Mouse (Mus musculus): ENCODE measurements around the gene C330021F23Rik. TPM values are rescaled to one million over a fixed set of nuclear protein-coding genes. Genes with fewer than 3 reads are reported as not detected.
A peak's percentile ranks its signal among the peaks of the same experiment; 100 is the strongest.

The C330021F23Rik gene
- 5.0 and 5.1 TPM in 2 replicates for polyA plus RNA-seq (2015; fragmentation: Nextera tagmentation; extraction: Ambion mirVana)

- no peaks in the 10 kb centered on the region; the same call in 1 of the 2 replicates for H3K4me1 ChIP-seq (replicated peaks)
- H3K9ac ChIP-seq, result peak within 1 kb of the TSS; percentile 26; the same call in 1 of the 2 replicates
- no peaks in the 10 kb centered on the region for H3K9me3 ChIP-seq
- peak within 1 kb of the TSS; percentile 36; the same call in 1 of the 2 replicates for H3K27ac ChIP-seq
- ATAC-seq, result peak; percentile 87
- peak within 1 kb of the TSS; percentile 48 for H3K4me2 ChIP-seq (replicated peaks)
- no peaks in the 10 kb centered on the region for H3K27me3 ChIP-seq (replicated peaks)
- H3K36me3 ChIP-seq, result no peaks in the 10 kb centered on the region
- 4% methylated on average over 12 of the region's 12 CpGs for WGBS
- peak within 1 kb of the TSS; percentile 25 for H3K4me3 ChIP-seq (replicated peaks)
Observed at GRCm38 (mm10) chr8:3567641-3568371, at the start of gene C330021F23Rik. Gene C330021F23Rik, plus strand, starts transcription at chr8:3567990.

GRCm38 (mm10) chr8:3522007-3522697 is 45.6 kb upstream of the C330021F23Rik start:
- 86% methylated on average over 13 of the region's 13 CpGs for WGBS
- H3K9me3 ChIP-seq, result no peaks in the 10 kb centered on the region
- ATAC-seq, result peak; percentile 68; the same call in 1 of the 2 replicates
- no peak overlapping the region for H3K4me3 ChIP-seq (replicated peaks)
- no peak overlapping the region for H3K4me2 ChIP-seq (replicated peaks)
- H3K36me3 ChIP-seq, result peaks cover 18% of the 10 kb centered on the region
- no peak overlapping the region for H3K9ac ChIP-seq
- H3K27ac ChIP-seq, result no peak overlapping the region
- no peaks in the 10 kb centered on the region; the same call in 1 of the 2 replicates for H3K4me1 ChIP-seq (replicated peaks)
- H3K27me3 ChIP-seq (replicated peaks), result no peaks in the 10 kb centered on the region

- H3K36me3 ChIP-seq, result peaks cover 9% of the 10 kb centered on the region; the same call in 1 of the 2 replicates
- no peaks in the 10 kb centered on the region for H3K9me3 ChIP-seq
- H3K4me3 ChIP-seq (replicated peaks), result no peak overlapping the region
- H3K9ac ChIP-seq, result no peak overlapping the region
- ATAC-seq, result no peak
- no peak overlapping the region for H3K4me2 ChIP-seq (replicated peaks)
- H3K27me3 ChIP-seq (replicated peaks), result no peaks in the 10 kb centered on the region
- H3K4me1 ChIP-seq (replicated peaks), result no peaks in the 10 kb centered on the region
- no peak overlapping the region for H3K27ac ChIP-seq
- 93% methylated on average over 5 of the region's 5 CpGs for WGBS
Observed at GRCm38 (mm10) chr8:3530816-3531215, 37.0 kb upstream of the C330021F23Rik start.

GRCm38 (mm10) chr8:3531936-3532335 is 35.9 kb upstream of the C330021F23Rik start:
- H3K9me3 ChIP-seq, result no peaks in the 10 kb centered on the region
- H3K27ac ChIP-seq, result no peak overlapping the region
- no peaks in the 10 kb centered on the region for H3K27me3 ChIP-seq (replicated peaks)
- H3K4me3 ChIP-seq (replicated peaks), result no peak overlapping the region
- H3K4me2 ChIP-seq (replicated peaks), result no peak overlapping the region
- no peaks in the 10 kb centered on the region for H3K4me1 ChIP-seq (replicated peaks)
- ATAC-seq, result no peak
- peaks cover 9% of the 10 kb centered on the region; the same call in 1 of the 2 replicates for H3K36me3 ChIP-seq
- 95% methylated on average over 18 of the region's 18 CpGs for WGBS
- no peak overlapping the region for H3K9ac ChIP-seq

GRCm38 (mm10) chr8:3536053-3536841 is 31.5 kb upstream of the C330021F23Rik start:
- Histone ChIP-seq H3K36me3 (peaks cover 28% of the 10 kb centered on the region), H3K4me3 (replicated peaks) (no peak overlapping the region), H3K9ac (no peak overlapping the region), H3K27ac (no peak overlapping the region), H3K4me1 (replicated peaks) (no peaks in the 10 kb centered on the region), H3K4me2 (replicated peaks) (no peak overlapping the region), H3K9me3 (no peaks in the 10 kb centered on the region), H3K27me3 (replicated peaks) (no peaks in the 10 kb centered on the region)
- WGBS, result 62% methylated on average over 15 of the region's 15 CpGs
- peak; percentile 61 for ATAC-seq

- Histone ChIP-seq H3K4me3 (replicated peaks) (no peak overlapping the region), H3K27me3 (replicated peaks) (no peaks in the 10 kb centered on the region), H3K27ac (no peak overlapping the region), H3K4me1 (replicated peaks) (no peaks in the 10 kb centered on the region), H3K4me2 (replicated peaks) (no peak overlapping the region), H3K9ac (no peak overlapping the region), H3K36me3 (peaks cover 29% of the 10 kb centered on the region), H3K9me3 (no peaks in the 10 kb centered on the region)
- ATAC-seq, result peak; percentile 52
- WGBS, result 93% methylated on average over 9 of the region's 9 CpGs
Observed at GRCm38 (mm10) chr8:3536940-3537339, 30.9 kb upstream of the C330021F23Rik start.

DNA sequence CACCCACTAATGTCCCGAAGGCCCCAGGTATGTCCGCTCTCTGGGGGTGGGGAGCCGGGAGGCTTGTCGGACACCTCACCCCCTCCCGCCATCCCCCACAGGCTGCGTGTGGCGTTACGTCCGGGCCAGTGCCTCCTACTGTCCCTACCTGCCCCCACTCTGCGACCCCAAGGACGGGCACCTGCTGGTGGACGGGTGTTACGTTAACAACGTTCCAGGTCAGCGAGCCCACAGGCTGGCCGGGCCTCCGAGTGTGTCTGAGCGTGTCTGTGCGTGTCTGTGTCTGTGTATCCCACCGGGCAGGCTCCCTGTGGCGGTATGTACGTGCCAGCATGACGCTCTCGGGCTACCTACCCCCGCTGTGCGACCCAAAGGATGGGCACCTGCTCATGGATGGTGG is 30.1 kb upstream of the C330021F23Rik start:
- H3K36me3 ChIP-seq, result peaks cover 26% of the 10 kb centered on the region
- no peaks in the 10 kb centered on the region for H3K27me3 ChIP-seq (replicated peaks)
- no peak overlapping the region for H3K4me3 ChIP-seq (replicated peaks)
- no peak overlapping the region for H3K27ac ChIP-seq
- ATAC-seq, result no peak
- no peak overlapping the region for H3K4me2 ChIP-seq (replicated peaks)
- no peaks in the 10 kb centered on the region for H3K9me3 ChIP-seq
- no peaks in the 10 kb centered on the region for H3K4me1 ChIP-seq (replicated peaks)
- no peak overlapping the region for H3K9ac ChIP-seq
- WGBS, result 94% methylated on average over 26 of the region's 26 CpGs

GRCm38 (mm10) chr8:3539146-3539545 is 28.6 kb upstream of the C330021F23Rik start:
- Histone ChIP-seq H3K27ac (no peak overlapping the region), H3K4me3 (replicated peaks) (no peak overlapping the region), H3K9me3 (no peaks in the 10 kb centered on the region), H3K36me3 (peaks cover 38% of the 10 kb centered on the region), H3K27me3 (replicated peaks) (no peaks in the 10 kb centered on the region), H3K4me1 (replicated peaks) (no peaks in the 10 kb centered on the region), H3K9ac (no peak overlapping the region), H3K4me2 (replicated peaks) (no peak overlapping the region)
- ATAC-seq, result no peak
- WGBS, result 84% methylated on average over 7 of the region's 7 CpGs

DNA sequence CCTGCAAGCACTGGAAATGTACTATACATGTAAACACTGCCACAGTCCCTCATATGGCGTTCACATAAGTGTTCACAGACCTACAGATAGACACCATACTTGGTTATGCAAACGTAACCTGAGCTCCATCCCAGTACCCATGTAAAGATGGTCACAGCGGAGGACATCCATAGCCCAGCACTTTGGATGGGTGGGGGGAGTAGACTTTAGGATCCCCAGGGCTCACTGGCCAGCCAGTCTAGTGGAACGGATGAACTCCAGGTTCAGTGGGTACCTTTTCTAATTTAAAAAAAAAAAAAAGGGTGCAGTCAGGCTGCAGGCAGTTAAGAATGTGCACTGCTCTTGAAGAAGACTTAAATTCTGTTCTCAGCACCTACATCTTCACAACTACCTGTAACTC is 27.7 kb upstream of the C330021F23Rik start:
- H3K27ac ChIP-seq, result no peak overlapping the region
- H3K9me3 ChIP-seq, result no peaks in the 10 kb centered on the region
- H3K36me3 ChIP-seq, result peaks cover 43% of the 10 kb centered on the region
- no peaks in the 10 kb centered on the region for H3K27me3 ChIP-seq (replicated peaks)
- H3K4me2 ChIP-seq (replicated peaks), result no peak overlapping the region
- no peak overlapping the region for H3K9ac ChIP-seq
- H3K4me1 ChIP-seq (replicated peaks), result no peaks in the 10 kb centered on the region
- ATAC-seq, result no peak
- WGBS, result 86% methylated on average over 4 of the region's 4 CpGs
- H3K4me3 ChIP-seq (replicated peaks), result no peak overlapping the region

- Histone ChIP-seq H3K36me3 (peaks cover 19% of the 10 kb centered on the region), H3K27me3 (replicated peaks) (no peaks in the 10 kb centered on the region), H3K9me3 (no peaks in the 10 kb centered on the region), H3K4me1 (replicated peaks) (no peaks in the 10 kb centered on the region), H3K27ac (no peak overlapping the region), H3K9ac (no peak overlapping the region), H3K4me3 (replicated peaks) (no peak overlapping the region), H3K4me2 (replicated peaks) (no peak overlapping the region)
- 94% methylated on average over 2 of the region's 2 CpGs for WGBS
- no peak for ATAC-seq
Observed at GRCm38 (mm10) chr8:3546511-3546910, 21.3 kb upstream of the C330021F23Rik start.

- ATAC-seq, result no peak
- H3K9me3 ChIP-seq, result no peaks in the 10 kb centered on the region
- H3K9ac ChIP-seq, result no peak overlapping the region
- H3K27me3 ChIP-seq (replicated peaks), result no peaks in the 10 kb centered on the region
- H3K4me2 ChIP-seq (replicated peaks), result no peak overlapping the region
- 86% methylated on average over 1 of the region's 1 CpGs for WGBS
- H3K36me3 ChIP-seq, result no peaks in the 10 kb centered on the region
- H3K4me1 ChIP-seq (replicated peaks), result no peaks in the 10 kb centered on the region
- H3K4me3 ChIP-seq (replicated peaks), result no peak overlapping the region
- no peak overlapping the region for H3K27ac ChIP-seq
Observed at GRCm38 (mm10) chr8:3552240-3552639, 15.6 kb upstream of the C330021F23Rik start.

DNA sequence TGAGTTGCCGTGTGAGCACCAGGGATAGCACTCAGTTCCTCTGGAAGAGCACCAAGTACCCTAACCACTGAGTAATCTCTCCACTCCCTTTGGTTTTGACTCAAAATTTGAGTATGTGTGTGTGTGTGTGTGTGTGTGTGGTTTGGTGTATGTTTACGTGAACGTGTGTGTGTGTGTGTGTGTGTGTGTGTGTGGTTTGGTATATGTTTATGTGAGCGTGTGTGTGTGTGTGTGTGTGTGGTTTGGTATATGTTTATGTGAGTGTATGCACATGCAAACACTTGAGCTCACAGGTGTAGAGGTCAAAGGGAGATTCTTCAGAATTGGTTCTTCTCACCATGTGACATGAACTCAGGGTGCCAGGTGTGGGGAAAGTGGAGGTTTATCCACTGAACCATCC is 11.7 kb upstream of the C330021F23Rik start:
- H3K36me3 ChIP-seq, result no peaks in the 10 kb centered on the region
- no peaks in the 10 kb centered on the region for H3K27me3 ChIP-seq (replicated peaks)
- H3K9me3 ChIP-seq, result no peaks in the 10 kb centered on the region
- no peak overlapping the region for H3K4me3 ChIP-seq (replicated peaks)
- no peak overlapping the region for H3K4me2 ChIP-seq (replicated peaks)
- no peak overlapping the region for H3K9ac ChIP-seq
- no peaks in the 10 kb centered on the region for H3K4me1 ChIP-seq (replicated peaks)
- no peak overlapping the region for H3K27ac ChIP-seq
- 51% methylated on average over 4 of the region's 4 CpGs for WGBS
- peak; percentile 86 for ATAC-seq

Data from intestine, embryonic 15.5 days (tissue).